Mouse (Mus musculus) heart, embryonic 13.5 days (tissue): ENCODE measurements around the gene Ptf1a. TPM values are rescaled to one million over a fixed set of nuclear protein-coding genes. Genes with fewer than 3 reads are reported as not detected.

Experiments used
- ATAC-seq: fragments of 200-750 bp; cut with Nextera tagmentation; 2 replicates; pipeline ENCODE4 v1.8.0; 2017; ENCODE audit warnings: moderate TSS enrichment; ENCODE audit not compliant: insufficient number of reproducible peaks, low FRiP score, low TSS enrichment; ENCODE audit errors: extremely low read depth
- H3K27ac ChIP-seq: fragments of 300-500 bp; sonication (generic); replicated peaks from 2 replicates; pipeline ENCODE4 v1.5.1; 2015; ENCODE audit warnings: moderate library complexity, mild to moderate bottlenecking, inconsistent platforms
- H3K27me3 ChIP-seq: fragments of 300-500 bp; sonication (generic); replicated peaks from 2 replicates; pipeline ENCODE4 v1.6.1; 2015; ENCODE audit warnings: mild to moderate bottlenecking, inconsistent platforms
- H3K36me3 ChIP-seq: fragments of 300-500 bp; sonication (generic); 2 replicates; pipeline ENCODE4 v1.6.1; 2015; ENCODE audit warnings: mild to moderate bottlenecking, inconsistent platforms
- H3K4me1 ChIP-seq: fragments of 300-500 bp; sonication (generic); 2 replicates; pipeline ENCODE4 v1.6.1; 2015; ENCODE audit warnings: inconsistent platforms
- H3K4me2 ChIP-seq: fragments of 300-500 bp; sonication (generic); 2 replicates; pipeline ENCODE4 v1.6.1; 2015; ENCODE audit warnings: inconsistent platforms, mild to moderate bottlenecking, moderate library complexity
- H3K4me3 ChIP-seq: fragments of 300-500 bp; sonication (generic); 2 replicates; pipeline ENCODE4 v1.5.1; 2015; ENCODE audit warnings: moderate library complexity, mild to moderate bottlenecking, inconsistent platforms
- H3K9ac ChIP-seq: fragments of 300-500 bp; sonication (generic); 2 replicates; pipeline ENCODE4 v1.6.1; 2015; ENCODE audit warnings: inconsistent platforms, mild to moderate bottlenecking, moderate library complexity
- H3K9me3 ChIP-seq: fragments of 300-500 bp; sonication (generic); 2 replicates; pipeline ENCODE4 v1.6.1; 2016; ENCODE audit warnings: inconsistent platforms
- WGBS: fragments of 180-500 bp; shearing (Covaris S2); methylation state at CpG from one replicate; pipeline ENCODE4 v1.1.7; 2015; ENCODE audit warnings: mixed read lengths; 5-methylcytosine and 5-hydroxymethylcytosine counted together
- polyA plus RNA-seq: library from polyadenylated mRNA; unstranded; fragments of >200 nt; fragmentation: Nextera tagmentation; extraction: Ambion mirVana; gene quantifications from 2 replicates; pipeline ENCODE4 v1.2.1, GENCODE M21; 2015

Ptf1a gene
- polyA plus RNA-seq, 1 experiment from 2014 or later: not detected

GRCm38 (mm10) chr2:19455228-19455627 is 9.8 kb downstream of the Ptf1a start:
- no peak overlapping the region for H3K9ac ChIP-seq
- ATAC-seq: no peak
- no peaks in the 10 kb centered on the region for H3K4me1 ChIP-seq
- no peak overlapping the region for H3K4me3 ChIP-seq
- no peak overlapping the region for H3K27ac ChIP-seq
- no peaks in the 10 kb centered on the region for H3K9me3 ChIP-seq
- H3K36me3 ChIP-seq: no peaks in the 10 kb centered on the region
- 8% methylated on average over 5 of the region's 5 CpGs for WGBS
- H3K27me3 ChIP-seq: peaks cover 90% of the 10 kb centered on the region
- H3K4me2 ChIP-seq: no peak overlapping the region

GRCm38 (mm10) chr2:19455857-19456482 is 10.5 kb downstream of the Ptf1a start:
- ATAC-seq: no peak
- 25% methylated on average over 10 of the region's 10 CpGs for WGBS

DNA sequence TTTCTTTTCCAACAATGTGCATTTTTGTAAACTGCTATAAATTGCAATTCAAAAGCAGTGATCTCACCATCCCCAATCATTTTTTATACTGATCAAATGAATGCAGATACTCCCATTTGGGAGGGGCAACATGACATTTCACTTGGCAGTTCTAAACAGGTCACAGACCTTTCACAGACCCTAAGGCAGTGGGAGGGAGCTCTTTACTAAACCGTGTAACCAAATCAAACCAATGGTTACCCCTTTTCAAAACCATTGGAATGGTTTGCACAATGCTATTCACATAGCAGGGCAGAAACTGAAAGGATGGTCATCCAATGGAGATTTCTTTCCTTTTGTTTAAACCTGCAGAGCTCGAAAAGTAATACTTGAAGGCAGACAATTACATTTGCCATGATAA is 13.3 kb downstream of the Ptf1a start:
- WGBS: 52% methylated on average over 2 of the region's 2 CpGs
- H3K27ac ChIP-seq: no peak overlapping the region
- H3K27me3 ChIP-seq: peaks cover 66% of the 10 kb centered on the region
- H3K9ac ChIP-seq: no peak overlapping the region
- H3K9me3 ChIP-seq: no peaks in the 10 kb centered on the region
- H3K4me1 ChIP-seq: no peaks in the 10 kb centered on the region
- H3K36me3 ChIP-seq: no peaks in the 10 kb centered on the region
- ATAC-seq: no peak
- H3K4me2 ChIP-seq: no peak overlapping the region
- no peak overlapping the region for H3K4me3 ChIP-seq

More at GRCm38 (mm10) chr2:19455857-19456482, 10.5 kb downstream of the Ptf1a start:
- Histone ChIP-seq H3K27me3 (peaks cover 86% of the 10 kb centered on the region), H3K4me1 (no peaks in the 10 kb centered on the region), H3K9me3 (no peaks in the 10 kb centered on the region), H3K4me3 (no peak overlapping the region), H3K36me3 (no peaks in the 10 kb centered on the region), H3K27ac (no peak overlapping the region), H3K9ac (no peak overlapping the region), H3K4me2 (no peak overlapping the region)

GRCm38 (mm10) chr2:19461940-19462339 is 16.5 kb downstream of the Ptf1a start:
- 26% methylated on average over 2 of the region's 2 CpGs for WGBS
- no peak for ATAC-seq
- Histone ChIP-seq H3K27me3 (peaks cover 35% of the 10 kb centered on the region), H3K27ac (no peak overlapping the region), H3K9ac (no peak overlapping the region), H3K4me1 (no peaks in the 10 kb centered on the region), H3K9me3 (no peaks in the 10 kb centered on the region), H3K4me2 (no peak overlapping the region), H3K36me3 (no peaks in the 10 kb centered on the region), H3K4me3 (no peak overlapping the region)

- no peak overlapping the region for H3K4me2 ChIP-seq
- H3K4me1 ChIP-seq: no peaks in the 10 kb centered on the region
- H3K36me3 ChIP-seq: no peaks in the 10 kb centered on the region
- no peaks in the 10 kb centered on the region for H3K9me3 ChIP-seq
- H3K27ac ChIP-seq: no peak overlapping the region
- 71% methylated on average over 3 of the region's 3 CpGs for WGBS
- H3K27me3 ChIP-seq: peaks cover 8% of the 10 kb centered on the region; the same call in 1 of the 2 replicates
- no peak overlapping the region for H3K4me3 ChIP-seq
- no peak for ATAC-seq
- no peak overlapping the region for H3K9ac ChIP-seq
These were observed 44.8 kb downstream of the Ptf1a start for GRCm38 (mm10) chr2:19490262-19490661.

Other genes with a start within 250 kb of the Ptf1a start
- 0.20 TPM in 1 of 2 replicates, not detected in the other for gene Armc3, start 246.4 kb upstream of the Ptf1a start, polyA plus RNA-seq
- 35.5 and 41.5 TPM in 2 replicates for gene Msrb2, start 74.2 kb upstream of the Ptf1a start, polyA plus RNA-seq
- not detected in 2 replicates for gene 4921504E06Rik, start 108.3 kb downstream of the Ptf1a start, polyA plus RNA-seq
- gene Otud1, start 212.1 kb downstream of the Ptf1a start, polyA plus RNA-seq: 5.2 and 8.0 TPM in 2 replicates